Mouse (Mus musculus) forebrain, embryonic 14.5 days (tissue): Measurements from ENCODE around the gene Cpne4. TPM values are rescaled to one million over a fixed set of nuclear protein-coding genes. Genes with fewer than 3 reads are reported as not detected.

ENCODE experiments used
- ATAC-seq: fragments of 200-750 bp; cut with Nextera tagmentation; 2 replicates; pipeline ENCODE4 v1.8.0; 2017; ENCODE audit warnings: mild to moderate bottlenecking, moderate library complexity
- DNase-seq: peaks from one replicate; pipeline ENCODE4 v3.0.0-alpha.2; 2015; ENCODE audit warnings: low spot score
- H3K27ac ChIP-seq: fragments of 300-500 bp; sonication (generic); 2 replicates; pipeline ENCODE4 v1.5.1; 2014; ENCODE audit warnings: low read depth, mild to moderate bottlenecking, control low read depth, low read length, moderate library complexity
- H3K27me3 ChIP-seq: fragments of 300-500 bp; sonication (generic); replicated peaks from 2 replicates; pipeline ENCODE4 v1.6.1; 2014; ENCODE audit warnings: low read length, control low read depth, mixed read lengths; ENCODE audit not compliant: control insufficient read depth, insufficient read depth
- H3K36me3 ChIP-seq: fragments of 300-500 bp; sonication (generic); 2 replicates; pipeline ENCODE4 v1.6.1; 2014; ENCODE audit warnings: low read length, control low read depth; ENCODE audit not compliant: control insufficient read depth, insufficient read depth
- H3K4me1 ChIP-seq: fragments of 300-500 bp; sonication (generic); 2 replicates; pipeline ENCODE4 v1.6.1; 2014; ENCODE audit warnings: antibody characterized with exemption, low read length, control low read depth; ENCODE audit not compliant: control insufficient read depth, insufficient read depth
- H3K4me2 ChIP-seq: fragments of 300-500 bp; sonication (generic); 2 replicates; pipeline ENCODE4 v1.6.1; 2014; ENCODE audit warnings: mild to moderate bottlenecking, control low read depth, low read length
- H3K4me3 ChIP-seq: fragments of 300-500 bp; sonication (generic); 2 replicates; pipeline ENCODE4 v1.5.1; 2014; ENCODE audit warnings: low read depth, low read length, control low read depth
- H3K9ac ChIP-seq: fragments of 300-500 bp; sonication (generic); 2 replicates; pipeline ENCODE4 v1.6.1; 2014; ENCODE audit warnings: mild to moderate bottlenecking, low read length, control low read depth, moderate library complexity
- H3K9me3 ChIP-seq: fragments of 300-500 bp; sonication (generic); replicated peaks from 2 replicates; pipeline ENCODE4 v1.6.1; 2016; ENCODE audit warnings: low read length, control low read depth, mixed read lengths; ENCODE audit not compliant: control insufficient read depth
- WGBS: fragments of 180-500 bp; shearing (Covaris S2); extraction: QIAGEN DNeasy Blood & Tissue Kit; methylation state at CpG from one replicate; pipeline ENCODE4 v1.1.7; 2014; 5-methylcytosine and 5-hydroxymethylcytosine counted together
- polyA plus RNA-seq: library from polyadenylated mRNA; unstranded; fragments of >200 nt; fragmentation: Nextera tagmentation; extraction: Ambion mirVana; gene quantifications from 2 replicates; pipeline ENCODE4 v1.2.1, GENCODE M21; 2014

Gene Cpne4
- polyA plus RNA-seq, 1 experiment from 2014 or later = 15.6 TPM

DNA sequence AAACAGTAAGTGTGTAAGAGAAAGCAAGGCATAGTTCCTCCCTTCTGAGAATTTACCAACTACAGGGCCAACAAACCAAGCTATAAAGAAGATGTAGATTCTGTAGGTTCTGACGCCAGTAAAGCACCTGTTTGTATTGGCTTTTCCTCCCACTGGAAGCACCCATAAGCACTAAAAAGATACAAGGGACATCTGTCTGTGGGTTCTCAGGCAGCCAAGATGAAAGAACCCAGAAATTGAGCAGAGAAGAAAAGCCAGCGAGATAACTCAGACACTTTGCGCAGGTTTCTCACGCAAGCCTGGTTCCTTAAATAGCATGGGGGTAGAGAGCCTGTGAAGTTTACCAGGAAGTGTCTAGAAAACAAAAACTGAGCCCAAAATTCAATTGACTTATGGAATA is 374.1 kb downstream of the Cpne4 start:
- 92% methylated on average over 4 of the region's 4 CpGs for WGBS
- H3K4me3 ChIP-seq = no peak overlapping the region
- H3K27me3 ChIP-seq = no peaks in the 10 kb centered on the region
- no peak overlapping the region for H3K4me2 ChIP-seq
- H3K27ac ChIP-seq = no peak overlapping the region
- no peak overlapping the region for H3K9ac ChIP-seq
- no peak for DNase-seq
- no peak for ATAC-seq
- no peaks in the 10 kb centered on the region for H3K4me1 ChIP-seq
- no peaks in the 10 kb centered on the region for H3K36me3 ChIP-seq
- no peaks in the 10 kb centered on the region for H3K9me3 ChIP-seq

DNA sequence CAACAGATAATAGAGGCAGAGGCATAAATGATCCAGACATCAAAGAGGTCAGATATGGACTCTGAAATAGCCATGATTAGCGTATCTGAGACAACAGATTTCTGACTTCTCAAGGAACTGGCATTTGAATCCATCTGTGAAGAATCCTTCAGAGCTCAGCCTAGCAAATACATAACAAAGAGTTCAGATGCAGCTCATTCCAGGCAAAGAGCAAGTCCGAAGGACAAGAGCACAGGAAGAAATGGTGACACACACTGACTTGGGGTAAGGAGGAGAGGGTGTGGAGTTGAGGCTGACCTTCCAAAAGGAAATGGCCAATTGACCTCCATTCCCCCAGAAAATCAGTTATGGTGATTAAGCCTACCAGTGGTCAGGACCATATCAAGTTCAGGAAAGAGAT is 375.0 kb downstream of the Cpne4 start:
- 88% methylated on average over 2 of the region's 2 CpGs for WGBS
- Histone ChIP-seq H3K4me1 (no peaks in the 10 kb centered on the region), H3K27me3 (no peaks in the 10 kb centered on the region), H3K9me3 (no peaks in the 10 kb centered on the region), H3K9ac (no peak overlapping the region), H3K4me3 (no peak overlapping the region), H3K27ac (no peak overlapping the region), H3K4me2 (no peak overlapping the region), H3K36me3 (no peaks in the 10 kb centered on the region)
- no peak for ATAC-seq
- no peak for DNase-seq

DNA sequence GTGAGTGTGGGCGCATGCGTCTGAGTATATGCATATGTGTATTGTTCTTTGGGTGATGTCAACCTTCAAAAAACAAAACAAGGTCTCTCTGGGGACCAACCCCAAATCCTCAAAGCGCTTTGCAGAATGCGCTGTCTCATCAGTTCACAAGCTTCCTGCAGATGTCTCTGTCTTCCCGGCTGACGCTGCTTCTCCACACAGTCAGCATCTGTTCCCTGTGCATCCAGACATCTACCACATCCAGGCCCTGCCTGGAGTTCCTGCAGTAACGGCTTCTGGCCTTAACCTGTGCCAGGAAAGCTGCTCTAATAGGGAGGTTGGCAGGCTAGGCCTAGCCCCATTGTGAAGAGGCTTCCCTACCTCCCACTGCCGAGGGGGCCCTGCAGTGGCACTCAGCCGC is 381.7 kb downstream of the Cpne4 start:
- H3K9ac ChIP-seq = no peak overlapping the region
- no peaks in the 10 kb centered on the region for H3K36me3 ChIP-seq
- WGBS = 77% methylated on average over 9 of the region's 9 CpGs
- no peak overlapping the region for H3K4me3 ChIP-seq
- H3K4me1 ChIP-seq = no peaks in the 10 kb centered on the region
- H3K27me3 ChIP-seq = no peaks in the 10 kb centered on the region
- DNase-seq (peak; percentile 14), ATAC-seq (no peak)
- no peak overlapping the region for H3K27ac ChIP-seq
- no peak overlapping the region for H3K4me2 ChIP-seq
- no peaks in the 10 kb centered on the region for H3K9me3 ChIP-seq

DNA sequence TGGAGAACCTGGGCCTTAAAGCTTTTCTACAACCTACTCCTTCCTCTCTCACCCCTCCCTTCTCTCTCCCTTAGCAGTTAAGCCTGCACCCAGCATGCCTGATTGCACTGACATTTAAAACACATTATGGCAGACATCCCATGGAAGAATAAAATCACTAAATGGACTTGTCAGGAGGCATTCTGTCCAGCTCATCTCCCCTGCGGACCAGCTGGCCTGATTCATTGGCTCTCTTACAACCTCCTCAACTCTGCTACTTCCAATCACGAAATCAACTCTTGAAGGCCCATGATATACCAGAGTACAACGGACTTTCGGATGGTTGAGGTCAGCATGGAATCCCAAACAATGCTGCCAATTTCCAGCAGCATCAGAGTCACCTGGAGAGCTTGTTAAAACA is 393.3 kb downstream of the Cpne4 start:
- no peaks in the 10 kb centered on the region for H3K9me3 ChIP-seq
- no peaks in the 10 kb centered on the region for H3K27me3 ChIP-seq
- 72% methylated on average over 4 of the region's 4 CpGs for WGBS
- H3K36me3 ChIP-seq = no peaks in the 10 kb centered on the region
- H3K4me1 ChIP-seq = no peaks in the 10 kb centered on the region
- no peak overlapping the region for H3K4me2 ChIP-seq
- no peak overlapping the region for H3K9ac ChIP-seq
- no peak for ATAC-seq
- no peak overlapping the region for H3K4me3 ChIP-seq
- DNase-seq = no peak
- H3K27ac ChIP-seq = no peak overlapping the region

DNA sequence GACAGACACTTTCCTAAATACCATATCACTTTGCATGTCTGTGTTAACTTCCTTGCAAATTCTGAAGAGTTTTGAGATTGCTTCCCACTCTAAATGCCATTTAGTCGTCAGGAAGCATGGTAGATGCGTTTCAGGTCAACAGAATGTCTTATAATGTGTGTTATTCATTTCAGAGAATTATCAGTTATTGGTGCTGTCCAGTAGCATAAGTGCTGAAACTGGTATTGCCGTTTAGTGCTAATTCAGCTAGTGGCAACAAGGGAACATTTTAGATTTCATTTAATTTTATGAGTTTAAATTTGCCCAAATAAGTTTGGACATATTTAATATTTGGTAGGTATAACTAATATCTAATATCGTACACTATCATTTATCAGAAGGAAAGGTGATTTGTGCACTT is 403.5 kb downstream of the Cpne4 start:
- H3K9me3 ChIP-seq = no peaks in the 10 kb centered on the region
- no peak overlapping the region for H3K9ac ChIP-seq
- H3K27ac ChIP-seq = no peak overlapping the region
- DNase-seq = no peak
- H3K27me3 ChIP-seq = no peaks in the 10 kb centered on the region
- 78% methylated on average over 4 of the region's 4 CpGs for WGBS
- ATAC-seq = no peak
- no peaks in the 10 kb centered on the region for H3K4me1 ChIP-seq
- no peaks in the 10 kb centered on the region for H3K36me3 ChIP-seq
- no peak overlapping the region for H3K4me3 ChIP-seq
- H3K4me2 ChIP-seq = no peak overlapping the region

DNA sequence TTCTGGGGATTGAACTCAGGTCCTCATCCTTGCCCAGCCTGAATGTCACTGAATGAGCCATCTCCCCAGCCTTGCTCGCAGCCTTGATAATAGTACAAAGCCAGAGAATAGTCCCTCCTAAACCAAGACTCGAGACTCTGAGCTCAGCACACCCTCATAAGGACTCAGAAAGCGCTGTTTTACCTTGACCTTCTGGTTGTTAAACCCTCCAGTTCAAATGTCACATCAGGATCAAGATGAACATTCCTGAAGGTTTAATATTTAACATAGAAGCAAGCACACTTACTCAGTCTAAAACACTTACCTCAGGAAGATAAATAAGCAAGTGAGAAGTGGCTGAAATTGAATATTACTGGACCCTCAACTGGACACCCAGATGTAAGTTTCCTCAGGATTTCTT is 405.1 kb downstream of the Cpne4 start:
- WGBS = 83% methylated on average over 3 of the region's 3 CpGs
- no peak overlapping the region for H3K4me3 ChIP-seq
- no peaks in the 10 kb centered on the region for H3K36me3 ChIP-seq
- ATAC-seq = no peak
- no peak for DNase-seq
- H3K4me2 ChIP-seq = no peak overlapping the region
- no peaks in the 10 kb centered on the region for H3K27me3 ChIP-seq
- H3K9me3 ChIP-seq = no peaks in the 10 kb centered on the region
- H3K9ac ChIP-seq = no peak overlapping the region
- H3K4me1 ChIP-seq = no peaks in the 10 kb centered on the region
- H3K27ac ChIP-seq = no peak overlapping the region

DNA sequence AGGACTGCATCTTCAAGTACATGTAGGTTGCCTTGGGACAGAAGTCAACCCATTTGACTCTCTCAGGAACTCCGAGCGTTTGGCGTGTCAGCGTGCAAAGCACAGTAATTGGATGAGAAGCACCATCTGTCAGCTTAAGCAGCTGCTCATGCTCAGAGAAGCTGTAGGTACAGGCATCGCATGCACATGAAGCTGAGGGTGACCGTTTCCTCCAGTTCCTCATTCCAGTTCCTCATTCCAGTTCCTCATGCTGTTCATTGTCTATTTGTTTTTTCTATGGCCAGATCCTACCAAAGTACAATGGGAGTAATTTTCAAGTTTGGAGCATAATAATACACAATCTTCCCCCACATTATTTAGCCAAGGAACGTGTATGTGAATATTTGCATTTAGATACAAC is 425.7 kb downstream of the Cpne4 start:
- no peak overlapping the region for H3K27ac ChIP-seq
- H3K9me3 ChIP-seq = no peaks in the 10 kb centered on the region
- no peak overlapping the region for H3K9ac ChIP-seq
- no peak overlapping the region for H3K4me2 ChIP-seq
- 86% methylated on average over 7 of the region's 7 CpGs for WGBS
- H3K27me3 ChIP-seq = no peaks in the 10 kb centered on the region
- no peaks in the 10 kb centered on the region for H3K36me3 ChIP-seq
- H3K4me1 ChIP-seq = no peaks in the 10 kb centered on the region
- peak; percentile 14 for DNase-seq
- no peak for ATAC-seq
- no peak overlapping the region for H3K4me3 ChIP-seq

DNA sequence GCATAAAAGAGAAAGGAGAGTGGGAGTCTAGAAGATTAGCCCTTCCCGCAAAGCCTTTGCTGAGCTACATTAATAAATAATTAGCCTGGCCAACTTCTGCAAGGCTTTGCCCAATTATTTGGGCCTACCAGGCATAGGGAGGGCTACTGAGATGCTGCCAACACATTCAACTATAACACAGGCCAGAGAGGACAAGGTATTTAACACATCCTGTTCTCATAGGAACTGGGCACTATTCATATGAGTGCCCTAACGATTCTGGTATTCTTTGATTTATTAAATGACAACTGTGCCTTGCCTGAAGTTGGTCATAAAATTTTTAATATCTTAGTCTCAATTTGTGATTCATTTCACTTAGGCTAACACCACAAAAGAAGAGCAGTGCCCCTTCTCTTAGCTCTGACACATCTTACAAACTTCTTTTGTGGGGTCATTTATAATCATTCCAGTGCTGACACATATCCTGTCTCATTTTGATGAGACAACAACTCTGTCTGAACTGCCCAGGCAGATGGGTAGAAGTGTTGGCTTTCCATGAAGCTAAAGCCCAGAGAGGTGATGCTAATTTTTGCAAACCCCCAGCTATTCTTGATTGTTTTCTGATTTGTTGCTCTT is 435.0 kb downstream of the Cpne4 start:
- ATAC-seq (no peak), DNase-seq (no peak)
- Histone ChIP-seq H3K4me2 (no peak overlapping the region), H3K4me3 (no peak overlapping the region), H3K27me3 (no peaks in the 10 kb centered on the region), H3K27ac (no peak overlapping the region), H3K36me3 (no peaks in the 10 kb centered on the region), H3K4me1 (no peaks in the 10 kb centered on the region), H3K9me3 (no peaks in the 10 kb centered on the region), H3K9ac (no peak overlapping the region)
- 66% methylated on average over 2 of the region's 2 CpGs for WGBS

DNA sequence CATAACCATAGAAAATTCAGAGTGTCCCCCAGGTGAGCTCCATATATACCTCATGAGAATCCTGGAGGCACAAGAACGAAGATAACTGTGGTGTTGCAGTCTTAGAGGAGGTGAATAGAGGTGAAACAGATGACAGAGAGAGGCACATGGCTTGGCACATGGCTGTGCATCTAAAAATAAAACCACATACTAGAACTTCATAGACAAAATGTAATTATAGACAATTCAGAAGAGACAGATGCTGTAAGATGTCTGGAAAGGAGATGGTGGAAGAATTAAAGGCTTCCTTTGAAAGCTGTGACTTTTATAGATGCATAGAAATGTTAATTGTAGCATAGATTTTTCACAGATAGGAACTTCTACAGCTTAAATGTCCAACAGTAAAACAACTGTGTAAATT is 451.1 kb downstream of the Cpne4 start:
- H3K27ac ChIP-seq = no peak overlapping the region
- no peaks in the 10 kb centered on the region for H3K27me3 ChIP-seq
- WGBS = 67% methylated on average over 1 of the region's 1 CpGs
- no peaks in the 10 kb centered on the region for H3K4me1 ChIP-seq
- H3K9me3 ChIP-seq = no peaks in the 10 kb centered on the region
- H3K36me3 ChIP-seq = no peaks in the 10 kb centered on the region
- DNase-seq (no peak), ATAC-seq (no peak)
- H3K9ac ChIP-seq = no peak overlapping the region
- no peak overlapping the region for H3K4me3 ChIP-seq
- H3K4me2 ChIP-seq = no peak overlapping the region
